In genomic region chr2:105904757-105905146, GRCm38 (mm10) we compare ENCODE assay signal across 8 mouse cellular contexts. TPM values are rescaled to one million over a fixed set of nuclear protein-coding genes. Genes with fewer than 3 reads are reported as not detected.
A peak's percentile ranks its signal among the peaks of the same experiment; 100 is the strongest.
DNase-seq lines count a peak whose midpoint lies in the region; ATAC-seq and TF ChIP-seq lines count a peak whose summit lies in the region.

No protein-coding gene starts in this region.

- ATAC-seq in forebrain, embryonic 15.5 days (replicated peaks): peak; percentile 64
- peak; percentile 49 for ATAC-seq in liver, postnatal 0 days

- peak overlapping the region; percentile 66 for H3K4me2 ChIP-seq in forebrain, embryonic 15.5 days (replicated peaks)
- peak overlapping the region; percentile 89 for H3K4me2 ChIP-seq in liver, postnatal 0 days (ENCODE audit: low read depth, low read length)

- H3K36me3 ChIP-seq in E14TG2a.4 (ENCODE audit: insufficient read depth, low read length): peaks cover 2% of the 10 kb centered on the region; the same call in 1 of the 2 replicates
- H3K36me3 ChIP-seq in forebrain, embryonic 15.5 days: no peaks in the 10 kb centered on the region
- H3K36me3 ChIP-seq in liver, postnatal 0 days (replicated peaks; ENCODE audit: insufficient read depth, low read length): 0 out of 2 replicates have a peak, but pooled peaks cover 2% of the 10 kb centered on the region

- H3K9ac ChIP-seq in forebrain, embryonic 15.5 days (replicated peaks): peak overlapping the region; percentile 56
- H3K9ac ChIP-seq in liver, postnatal 0 days (replicated peaks): peak overlapping the region; percentile 72

- H3K9me3 ChIP-seq in E14TG2a.4 (ENCODE audit: low read length): no peaks in the 10 kb centered on the region
- H3K9me3 ChIP-seq in forebrain, embryonic 15.5 days: no peaks in the 10 kb centered on the region
- H3K9me3 ChIP-seq in liver, postnatal 0 days (ENCODE audit: low read length): no peaks in the 10 kb centered on the region

- H3K4me1 ChIP-seq in E14TG2a.4 (replicated peaks; ENCODE audit: low read depth, low read length): peaks cover 12% of the 10 kb centered on the region
- H3K4me1 ChIP-seq in forebrain, embryonic 15.5 days: peaks cover 12% of the 10 kb centered on the region
- peaks cover 9% of the 10 kb centered on the region for H3K4me1 ChIP-seq in liver, postnatal 0 days (ENCODE audit: insufficient read depth)

- 2% methylated on average over 12 of the region's 12 CpGs for WGBS in forebrain, embryonic 15.5 days
- under 1% methylated on average over 12 of the region's 12 CpGs for WGBS in liver, postnatal 0 days (ENCODE audit: insufficient replicate concordance)

- H3K27me3 ChIP-seq in E14TG2a.4 (ENCODE audit: insufficient read depth, low read length): no peaks in the 10 kb centered on the region
- H3K27me3 ChIP-seq in forebrain, embryonic 15.5 days: no peaks in the 10 kb centered on the region
- H3K27me3 ChIP-seq in liver, postnatal 0 days (ENCODE audit: insufficient read depth, low read length): no peaks in the 10 kb centered on the region

- peak overlapping the region; percentile 87 for H3K4me3 ChIP-seq in gastrocnemius, adult 2 months
- H3K4me3 ChIP-seq in E14TG2a.4 (replicated peaks; ENCODE audit: low read length): peak overlapping the region; percentile 96
- H3K4me3 ChIP-seq in forebrain, embryonic 15.5 days: peak overlapping the region; percentile 86
- peak overlapping the region; percentile 74 for H3K4me3 ChIP-seq in liver, postnatal 0 days (ENCODE audit: low read depth, low read length)

- TF ChIP-seq CTCF in gastrocnemius, adult 2 months (IDR thresholded peaks at IDR 0.05): no peak
- no peak for TF ChIP-seq CTCF in E14TG2a.4 (conservative IDR thresholded peaks at IDR 0.05; ENCODE audit: low read length)
- TF ChIP-seq CTCF in liver, postnatal 0 days (IDR thresholded peaks at IDR 0.05; ENCODE audit: low read depth): no peak

- H3K27ac ChIP-seq in gastrocnemius, adult 2 months: peak overlapping the region; percentile 95
- peak overlapping the region; percentile 64 for H3K27ac ChIP-seq in forebrain, embryonic 15.5 days (replicated peaks)
- peak overlapping the region; percentile 18; the same call in 1 of the 2 replicates for H3K27ac ChIP-seq in liver, postnatal 0 days (ENCODE audit: low read depth)

- intact Hi-C loops in gastrocnemius, adult 2 months (cut with DNase I): loop anchor here (5.0 to 10.0 kb wide), 2 partner anchors 98 to 220 kb away; partner anchors contain the start of gene Dnajc24
- intact Hi-C loops in left cerebral cortex, postnatal 10 days (cut with DNase I): loop anchor here (10.0 kb wide), 1 partner anchor 220 kb away; no protein-coding TSS in a partner anchor

- TF ChIP-seq EP300 in liver, postnatal 0 days (IDR thresholded peaks at IDR 0.05; ENCODE audit: low read depth): no peak

- DNase-seq in gastrocnemius, adult 2 months: no peak
- DNase-seq in gastrocnemius, postnatal 25 days: no peak
- no peak for DNase-seq in liver, postnatal 0 days
- no peak for DNase-seq in left cerebral cortex, postnatal 10 days (ENCODE audit: extremely low spot score in 1 of 2, low spot score in 2 of 2)
- no peak for DNase-seq in urinary bladder, postnatal 14 days (ENCODE audit: low spot score)
- DNase-seq in adrenal gland, postnatal 36 days: no peak

RNA-seq across cellular contexts. Expression of gene Immp1l, which starts 0.3 kb away (rescaled TPM):
- total RNA-seq in gastrocnemius, adult 2 months (2021): 10 to 100 TPM; 76.1 to 81.6 TPM
- total RNA-seq in gastrocnemius, postnatal 25 days (2021): 10 to 100 TPM; 57.5 to 59.2 TPM
- polyA plus RNA-seq in forebrain, embryonic 15.5 days (2015; fragmentation: Nextera tagmentation; extraction: Ambion mirVana): 106 and 110 TPM in 2 replicates
- polyA plus RNA-seq in liver, postnatal 0 days (2015; fragmentation: Nextera tagmentation; extraction: Ambion mirVana): 64.4 and 68.9 TPM in 2 replicates
- total RNA-seq in left cerebral cortex, postnatal 10 days (2021): 10 to 100 TPM; 33.5 TPM
- 10 to 100 TPM; 43.7 to 52.8 TPM for total RNA-seq in adrenal gland, postnatal 36 days (2021)

RNA-seq across cellular contexts. Expression of gene Elp4, which starts 0.4 kb away (rescaled TPM):
- total RNA-seq in gastrocnemius, adult 2 months (2021): 10 to 100 TPM in 1 of 2 experiments, 1 to 10 TPM in 1; 8.9 to 12.1 TPM
- 1 to 10 TPM; 6.8 to 8.7 TPM for total RNA-seq in gastrocnemius, postnatal 25 days (2021)
- 42.1 and 44.9 TPM in 2 replicates for polyA plus RNA-seq in forebrain, embryonic 15.5 days (2015; fragmentation: Nextera tagmentation; extraction: Ambion mirVana)
- 8.0 and 9.7 TPM in 2 replicates for polyA plus RNA-seq in liver, postnatal 0 days (2015; fragmentation: Nextera tagmentation; extraction: Ambion mirVana)
- total RNA-seq in left cerebral cortex, postnatal 10 days (2021): 10 to 100 TPM; 22.8 to 25.1 TPM
- total RNA-seq in adrenal gland, postnatal 36 days (2021): 10 to 100 TPM; 13.3 to 18.8 TPM

Comparison
In these comparisons a context has a peak if more than half of its experiments do, and no peak if none do; other contexts are left out.
1. H3K27ac ChIP-seq: peak in every context shown above with its lines; median percentile 95 in gastrocnemius, adult 2 months; 64 in forebrain, embryonic 15.5 days; 18 in liver, postnatal 0 days.